Mouse (Mus musculus) layer of hippocampus, postnatal 36 days (tissue): Measurements from ENCODE around the gene Ces2a. TPM values are rescaled to one million over a fixed set of nuclear protein-coding genes. Genes with fewer than 3 reads are reported as not detected.
A peak's percentile ranks its signal among the peaks of the same experiment; 100 is the strongest.

Source experiments
- DNase-seq, 2 experiments: peaks; one replicate each; pipeline ENCODE4 v3.0.0; 2022
- microRNA-seq, 2 experiments: library from miRNA; unstranded; fragments of <30 nt; microRNA quantifications; one replicate each; pipeline ENCODE4 v1.2.0; 2021
- total RNA-seq, 2 experiments: library from RNA; stranded (reverse); gene quantifications; 2 replicates each; pipeline ENCODE4 v1.2.3; 2021

Gene Ces2a
- not detected for total RNA-seq

DNA sequence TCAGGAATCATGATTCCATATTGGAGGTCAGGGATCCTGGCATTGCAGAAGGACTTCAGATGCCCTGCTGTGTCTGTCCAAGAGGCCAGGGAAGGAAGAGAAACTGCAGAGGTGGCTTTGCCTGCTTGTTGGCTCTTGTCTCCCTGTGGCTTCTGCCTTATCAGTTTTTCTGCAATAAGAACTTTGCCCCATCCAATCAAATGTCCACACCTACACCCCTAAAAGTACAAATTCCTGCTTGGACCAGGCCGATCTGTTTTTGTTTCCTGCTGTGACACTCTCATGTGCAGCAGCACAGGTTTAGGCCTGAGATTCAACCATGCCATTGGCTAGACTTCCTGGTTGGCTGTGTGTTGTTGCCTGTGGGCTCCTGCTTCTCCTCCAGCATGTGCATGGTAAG lies at the start of gene Ces2a:
Gene Ces2a (plus strand): TSS at position 251 of the 400 bp plus-strand sequence.
- no peak for DNase-seq

DNA sequence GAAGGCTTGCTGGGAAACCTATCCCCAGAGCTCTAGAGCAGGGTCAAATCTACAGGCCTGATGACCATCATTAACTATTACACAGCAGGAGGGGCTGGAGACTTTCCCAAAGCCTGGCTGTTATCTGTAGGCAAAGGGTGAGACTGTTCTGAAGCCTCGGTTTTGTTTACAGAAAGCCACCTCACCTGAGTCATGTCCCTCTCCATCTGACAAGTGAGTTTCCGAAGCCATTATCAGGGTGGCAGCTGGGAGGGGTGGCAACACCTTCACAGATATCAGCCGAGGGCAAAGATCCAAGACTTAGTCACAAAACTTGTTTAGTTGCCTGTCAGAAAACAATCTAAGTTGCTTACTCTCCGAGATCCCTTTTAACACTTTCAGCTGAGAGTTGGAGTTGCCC lies 45.4 kb upstream of the Ces2a start:
- no peak for DNase-seq

DNA sequence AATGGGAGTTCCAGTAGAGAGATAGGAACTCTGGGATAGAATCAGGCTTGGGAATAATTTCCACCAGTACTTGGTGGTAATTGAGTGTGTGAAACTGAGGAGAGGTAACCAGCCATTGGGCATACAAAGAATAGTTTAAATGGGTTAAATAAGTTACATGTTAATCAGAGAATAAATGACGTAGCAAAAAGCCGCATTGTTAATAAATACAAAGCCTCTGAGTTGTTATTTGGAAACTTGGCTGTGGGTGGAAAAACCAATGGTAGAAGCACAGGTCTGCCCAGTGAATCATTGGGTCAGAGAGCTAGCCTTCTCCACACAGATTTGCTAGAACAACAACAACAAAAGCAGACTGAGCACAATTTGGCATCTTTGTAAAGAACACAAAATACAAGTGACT lies 35.2 kb upstream of the Ces2a start:
- no peak for DNase-seq

DNA sequence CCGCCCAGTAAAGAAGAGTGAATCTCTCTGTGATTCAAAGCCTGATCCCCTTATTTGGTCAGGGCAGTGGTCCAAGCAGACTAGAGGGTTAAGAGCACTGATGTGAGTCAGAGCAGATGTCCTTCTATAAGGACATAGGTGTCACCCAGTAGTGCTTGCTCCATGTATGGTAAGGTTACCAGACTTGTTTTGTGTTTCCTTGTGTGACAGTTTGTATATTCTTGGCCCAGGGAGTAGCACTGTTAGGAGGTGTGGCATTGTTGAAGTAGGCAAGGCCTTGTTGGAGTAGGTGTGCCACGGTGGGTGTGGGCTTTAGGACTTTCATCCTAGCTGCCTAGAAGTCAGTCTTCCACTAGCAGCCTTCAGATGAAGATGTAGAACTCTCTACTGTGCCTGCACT lies 31.9 kb upstream of the Ces2a start:
- DNase-seq: no peak

DNA sequence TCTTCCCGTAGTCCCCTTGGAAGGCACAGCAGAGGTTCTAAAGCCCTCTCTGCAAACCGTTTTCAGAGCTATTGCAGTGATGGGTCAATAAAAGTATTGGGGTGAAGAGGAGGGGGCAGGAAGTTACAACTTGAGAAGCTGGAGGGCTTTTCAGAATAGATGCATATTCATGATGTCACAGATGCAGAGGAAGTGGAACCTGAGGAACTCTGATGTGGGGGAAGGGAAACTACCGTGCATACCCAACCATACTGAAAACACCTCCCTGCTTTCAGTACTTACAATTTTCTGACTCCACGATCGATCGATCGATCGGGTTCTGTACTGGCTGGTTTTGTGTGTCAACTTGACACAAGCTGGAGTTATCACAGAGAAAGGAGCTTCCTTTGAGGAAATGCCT lies 12.6 kb upstream of the Ces2a start:
- no peak for DNase-seq

DNA sequence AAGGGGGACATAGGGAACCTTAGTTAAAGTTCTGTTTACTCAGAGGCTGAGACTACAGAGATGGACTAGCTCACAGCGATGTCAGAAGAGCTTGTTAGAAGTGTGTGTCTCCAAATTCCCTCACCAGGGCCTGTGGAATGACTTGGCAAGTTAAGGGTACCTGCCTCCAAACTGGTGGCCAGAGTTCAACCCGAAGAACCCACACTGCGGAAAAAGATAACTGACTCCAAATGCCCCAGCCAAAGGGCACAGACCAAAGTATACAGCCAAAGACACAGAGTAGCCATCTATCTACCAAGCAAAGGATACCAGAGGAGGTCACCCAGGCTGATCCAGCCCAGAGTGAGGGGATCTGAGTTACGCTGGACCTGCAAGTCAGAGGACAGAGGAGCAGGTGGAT lies 2.4 kb upstream of the Ces2a start:
- no peak for DNase-seq

DNA sequence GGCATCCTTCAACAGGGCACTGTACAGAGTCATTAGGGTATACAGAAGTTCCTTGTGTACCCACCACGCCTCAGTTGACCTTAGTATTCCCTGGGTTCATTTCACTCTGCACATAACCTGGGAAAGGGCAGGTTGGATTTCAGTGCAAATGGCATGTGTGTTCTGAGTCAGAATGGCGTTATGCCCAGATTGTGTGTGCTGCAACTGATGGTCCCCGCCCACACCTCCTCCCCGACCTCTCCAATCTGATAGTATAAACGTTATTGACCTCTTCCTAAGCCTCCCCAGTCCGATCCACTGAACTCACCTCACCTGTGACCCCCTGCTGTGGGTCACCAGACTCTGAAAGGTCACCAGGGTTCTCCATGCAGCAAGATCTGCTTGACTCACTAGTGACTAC lies 1.8 kb upstream of the Ces2a start:
- peak; percentile 30 to 33 for DNase-seq

DNA sequence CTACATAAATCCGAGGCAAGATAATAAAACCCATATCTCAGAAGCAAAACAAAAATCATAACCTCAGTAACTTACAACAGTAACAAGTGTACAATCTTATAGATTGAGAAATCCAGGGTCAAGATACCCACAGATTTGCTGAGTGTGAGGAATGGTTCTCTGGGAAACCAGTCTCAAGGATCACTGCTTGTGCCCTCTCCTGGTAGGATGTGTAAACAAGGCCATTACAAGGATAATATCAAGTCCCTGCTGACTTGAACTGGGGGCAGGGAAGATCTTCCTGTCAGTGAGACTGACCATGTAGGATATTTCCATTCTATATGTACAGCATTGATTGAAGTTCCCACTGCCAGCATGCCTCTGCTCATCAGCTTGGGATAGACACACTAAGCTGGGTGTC lies 8.2 kb downstream of the Ces2a start:
- DNase-seq: no peak

DNA sequence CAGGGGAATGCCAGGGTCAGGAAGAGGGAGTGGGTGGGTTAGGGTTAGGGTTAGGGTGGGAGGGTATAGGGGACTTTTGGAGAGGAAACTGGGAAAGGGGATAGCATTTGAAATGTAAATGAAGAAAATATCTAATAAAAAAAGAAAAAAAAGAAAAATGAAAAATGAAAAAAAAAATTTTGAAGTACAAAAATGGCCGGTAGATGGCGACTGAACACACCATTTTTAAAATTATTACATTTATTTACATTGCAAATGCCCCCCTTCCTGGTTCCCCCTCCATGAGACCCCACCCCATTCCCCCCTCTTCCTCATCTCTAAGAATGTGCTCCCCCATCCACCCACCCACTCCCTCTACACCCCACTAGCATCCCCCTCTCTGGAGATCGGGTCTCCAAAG lies 9.6 kb downstream of the Ces2a start:
- no peak for DNase-seq

DNA sequence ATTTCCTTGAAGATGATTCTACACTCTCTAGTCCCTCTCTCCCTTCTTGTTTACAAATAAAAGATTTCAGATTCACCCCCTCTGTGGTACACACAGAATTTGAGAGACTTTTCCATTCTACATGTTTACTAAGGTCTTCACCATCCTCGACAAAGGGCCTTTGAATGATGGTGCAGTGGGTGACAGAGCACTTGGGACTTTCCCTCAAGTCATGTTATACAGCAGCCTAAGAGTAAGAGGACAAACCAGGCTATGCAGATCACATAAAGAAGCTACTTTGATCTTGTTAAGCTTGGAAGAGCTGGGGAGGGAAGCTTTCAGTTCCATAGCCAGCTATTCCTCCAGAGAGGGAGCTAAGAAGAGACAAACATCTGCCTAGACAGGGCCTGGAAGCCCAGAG lies 19.0 kb downstream of the Ces2a start:
- DNase-seq: no peak

DNA sequence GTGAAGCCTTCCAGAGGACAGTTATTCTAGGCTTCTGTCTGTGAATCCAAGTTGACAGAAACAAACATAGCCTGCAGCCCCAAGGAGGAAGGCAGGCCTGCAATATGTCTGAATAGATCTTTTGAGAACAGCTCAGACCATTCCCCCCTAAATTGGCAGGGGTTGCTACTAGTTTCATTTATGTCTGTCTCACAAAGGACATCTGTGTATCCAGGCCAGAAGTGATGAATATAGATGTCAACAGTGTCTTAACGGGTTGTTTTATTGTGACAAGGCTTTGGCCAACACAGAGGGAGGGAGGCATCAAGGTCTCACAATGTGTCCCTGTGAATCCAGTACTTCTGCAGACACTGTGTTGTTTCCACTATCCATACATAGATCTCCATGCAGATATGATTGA lies 23.8 kb downstream of the Ces2a start:
- no peak for DNase-seq

DNA sequence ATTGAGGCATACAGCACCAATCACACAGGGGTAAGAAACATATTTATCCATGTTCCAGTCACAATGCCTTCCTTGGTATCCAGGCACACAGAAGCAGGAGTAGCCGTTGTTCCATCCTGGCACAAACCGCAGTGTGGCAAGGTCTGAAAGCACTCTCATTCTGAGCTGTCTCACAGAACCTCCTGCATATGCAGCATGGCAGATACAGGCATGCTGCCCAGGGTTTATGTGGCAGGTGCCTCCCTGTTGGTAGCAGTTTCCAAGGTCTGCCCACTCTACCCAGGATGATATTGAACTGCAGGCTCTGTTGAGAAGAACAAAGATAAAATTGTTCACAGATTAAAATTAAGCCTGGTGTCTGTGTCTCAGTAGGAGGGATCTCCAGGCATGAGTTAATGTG lies 24.4 kb downstream of the Ces2a start:
- DNase-seq: peak in 1 of 2 experiments; percentile 40

DNA sequence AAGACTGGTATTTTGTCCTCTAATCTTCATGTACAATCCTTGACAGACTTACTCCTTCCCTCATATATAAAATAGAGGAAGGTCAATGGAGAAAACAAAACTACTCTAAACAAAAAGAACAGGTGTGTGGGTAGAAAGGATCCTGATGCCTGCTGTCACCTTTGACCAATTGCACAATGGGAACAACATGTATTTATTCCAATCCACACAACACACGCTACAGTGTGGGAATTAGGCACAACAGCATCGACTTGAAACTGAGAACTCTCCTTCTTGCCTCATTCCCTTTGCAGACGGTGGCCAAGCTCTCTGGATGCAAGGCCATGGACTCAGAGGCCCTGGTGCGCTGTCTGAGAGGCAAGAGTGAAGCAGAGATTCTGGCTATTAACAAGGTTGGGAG lies 27.3 kb downstream of the Ces2a start:
- no peak for DNase-seq

DNA sequence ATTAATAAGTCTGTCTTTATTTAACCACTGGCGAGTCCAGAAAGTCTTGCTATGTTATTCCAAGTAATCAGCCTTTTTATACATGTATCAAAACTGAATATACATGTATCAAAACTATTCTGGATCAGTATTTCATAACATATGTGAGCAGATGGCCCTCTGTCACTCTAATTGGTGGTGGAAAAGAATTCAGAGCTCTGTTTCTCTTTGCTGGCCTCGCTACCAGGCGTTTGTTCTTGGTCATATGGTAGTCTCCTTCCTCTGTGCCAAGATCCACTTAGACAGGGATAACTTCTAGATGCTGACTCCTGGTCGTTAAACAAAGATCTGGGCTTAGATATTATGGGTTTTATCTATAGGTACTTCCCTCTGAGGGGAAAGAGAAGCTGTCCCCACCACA lies 32.7 kb downstream of the Ces2a start:
- no peak for DNase-seq

DNA sequence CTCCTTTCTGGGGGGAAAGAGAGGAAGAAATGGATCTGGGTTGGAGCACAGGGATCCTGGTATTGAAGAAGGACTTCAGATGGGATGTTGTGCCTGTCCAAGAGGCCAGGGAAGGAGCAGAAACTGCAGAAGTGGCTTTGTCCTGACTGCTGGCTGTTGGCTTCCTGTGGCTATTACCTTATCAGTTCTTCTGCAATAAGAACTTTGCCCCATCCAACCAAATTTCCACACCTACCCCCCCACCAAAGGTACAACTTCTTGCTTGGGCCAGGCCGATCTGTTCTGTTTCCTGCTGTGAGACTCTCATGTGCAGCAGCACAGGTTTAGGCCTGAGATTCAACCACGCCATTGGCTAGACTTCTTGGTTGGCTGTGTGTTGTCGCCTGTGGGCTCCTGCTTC lies 36.6 kb downstream of the Ces2a start:
- DNase-seq: no peak

DNA sequence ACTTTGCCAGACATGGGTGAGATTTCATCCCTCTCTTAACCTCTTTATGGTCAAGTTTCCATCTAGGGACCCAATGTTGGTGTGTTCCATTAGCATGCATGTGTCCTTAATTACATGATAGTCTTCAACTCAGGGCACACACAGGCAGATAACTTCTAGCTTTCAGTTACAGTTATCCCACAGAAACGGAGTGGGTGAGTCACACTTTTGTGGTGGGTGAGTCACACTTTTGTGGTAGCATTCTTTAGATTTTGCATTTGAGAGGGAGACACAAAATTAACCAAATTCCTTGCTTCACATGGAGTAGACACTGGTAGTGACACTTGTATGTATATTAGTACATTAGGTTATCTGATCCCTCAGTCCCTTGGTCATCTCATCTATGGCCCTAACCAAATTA lies 53.2 kb downstream of the Ces2a start:
- no peak for DNase-seq

DNA sequence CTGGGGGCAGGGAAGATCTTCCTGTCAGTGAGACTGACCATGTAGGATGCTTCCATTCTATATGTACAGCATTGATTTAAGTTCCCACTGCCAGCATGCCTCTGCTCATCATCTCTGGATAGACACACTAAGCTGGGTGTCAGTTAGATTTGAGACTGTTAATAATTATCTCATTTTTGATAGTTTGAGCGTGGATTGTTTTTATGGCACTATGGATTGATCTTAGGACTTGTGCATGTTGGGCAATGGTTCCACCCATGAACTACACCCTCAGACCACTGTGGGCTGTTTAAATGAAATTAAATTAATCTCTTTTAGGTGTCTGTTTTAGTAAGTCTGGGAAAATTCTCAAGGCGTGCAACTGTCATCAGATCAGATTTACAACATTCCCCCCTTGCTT lies 55.1 kb downstream of the Ces2a start:
- DNase-seq: no peak

DNA sequence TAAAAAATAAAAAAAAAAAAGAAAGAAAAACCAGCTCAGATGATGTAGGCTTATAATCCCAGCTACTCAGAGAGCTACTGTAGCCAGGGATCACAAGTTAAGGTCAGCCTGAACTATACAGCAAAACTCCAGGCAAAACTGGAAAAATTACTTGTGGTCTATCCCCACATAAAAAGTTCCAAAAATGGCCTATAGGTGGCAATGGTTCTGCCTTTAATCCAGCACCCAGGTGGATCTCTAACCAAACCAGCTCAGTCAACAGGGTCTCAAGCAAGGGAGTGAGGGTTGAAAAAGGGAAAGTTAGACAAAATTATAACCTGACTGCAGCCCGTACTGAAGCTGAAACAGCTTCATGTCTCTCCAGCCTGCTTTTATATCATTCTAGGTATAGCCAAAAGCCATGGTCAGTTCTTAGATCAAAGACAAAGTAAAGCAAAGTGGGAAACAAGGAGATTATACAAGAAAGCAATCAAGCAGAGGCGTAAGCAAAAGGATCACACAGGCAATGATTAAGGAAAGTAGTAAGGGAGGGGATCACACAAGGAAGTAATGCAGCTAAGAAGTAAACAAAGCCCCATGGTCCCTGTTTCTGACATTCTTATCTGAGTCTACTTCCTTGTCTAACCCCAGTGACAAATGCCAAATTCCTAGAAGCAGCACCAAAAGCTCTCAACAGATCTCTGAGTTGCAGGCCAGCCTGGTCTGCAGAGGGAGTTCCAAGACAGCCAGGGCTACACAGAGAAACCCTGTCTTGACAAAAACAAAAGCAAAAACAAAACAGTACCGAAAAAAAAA lies 56.3 kb downstream of the Ces2a start:
- DNase-seq: no peak

Small RNA genes within 50 kb of the gene (microRNA-seq; reads per million reads assigned to microRNA genes)
- 0 reads per million in 2 experiments for gene Gm44328

Other genes with a start within 250 kb of the Ces2a start
- under 1 TPM; 0.35 to 0.66 TPM for gene Terb1, start 224.1 kb upstream of the Ces2a start, total RNA-seq
- 10 to 100 TPM; 45.5 to 48.9 TPM for gene Nae1, start 199.4 kb upstream of the Ces2a start, total RNA-seq
- gene Car7, start 199.3 kb upstream of the Ces2a start, total RNA-seq: 10 to 100 TPM; 15.2 to 17.7 TPM
- gene Pdp2, start 142.6 kb upstream of the Ces2a start, total RNA-seq: 1 to 10 TPM; 7.3 to 7.4 TPM
- gene Cdh16, start 109.6 kb upstream of the Ces2a start, total RNA-seq: not detected
- 1 to 10 TPM; 1.1 to 1.3 TPM for gene Rrad, start 102.7 kb upstream of the Ces2a start, total RNA-seq
- 10 to 100 TPM; 26.8 to 28.0 TPM for gene Ciao2b, start 92.0 kb upstream of the Ces2a start, total RNA-seq
- gene Ces2b, start 97.6 kb downstream of the Ces2a start, total RNA-seq: under 1 TPM in 1 of 2 experiments, not detected in 1; 0.22 TPM
- gene Ces2c, start 113.1 kb downstream of the Ces2a start, total RNA-seq: not detected
- not detected for gene Ces2e, start 192.3 kb downstream of the Ces2a start, total RNA-seq
- gene Ces2f, start 213.4 kb downstream of the Ces2a start, total RNA-seq: not detected
- not detected for gene Ces2g, start 227.7 kb downstream of the Ces2a start, total RNA-seq